Mouse (Mus musculus) testis, postnatal 10 days (tissue): Measurements from ENCODE around the gene Rfxank.

Experiments used
- DNase-seq: peaks from one replicate; pipeline ENCODE4 v3.0.0; 2021; ENCODE audit warnings: low spot score

Rfxank gene

DNA sequence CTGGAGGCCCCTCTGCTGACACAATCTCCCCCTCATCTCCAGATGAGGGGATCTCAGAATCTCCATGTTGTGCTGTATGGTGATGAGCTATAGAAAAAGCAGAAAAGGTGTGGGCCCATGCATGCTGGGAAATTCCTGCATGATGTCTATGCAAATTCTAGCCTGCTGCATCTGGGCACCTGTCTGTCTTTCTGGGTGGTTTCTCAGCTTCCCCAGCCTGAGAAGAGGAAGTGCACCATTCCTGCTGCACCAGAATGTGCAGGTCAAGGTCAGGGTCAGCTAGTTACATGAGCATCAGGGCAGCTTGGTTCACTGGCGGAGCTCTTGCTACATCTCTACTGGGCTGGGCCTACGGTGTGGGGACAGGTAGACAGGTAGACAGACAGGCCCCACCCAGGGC lies 28.5 kb downstream of the Rfxank start:
- peak; percentile 35 for DNase-seq

- no peak for DNase-seq
Observed at GRCm38 (mm10) chr8:70104922-70105321, 34.0 kb downstream of the Rfxank start.

DNA sequence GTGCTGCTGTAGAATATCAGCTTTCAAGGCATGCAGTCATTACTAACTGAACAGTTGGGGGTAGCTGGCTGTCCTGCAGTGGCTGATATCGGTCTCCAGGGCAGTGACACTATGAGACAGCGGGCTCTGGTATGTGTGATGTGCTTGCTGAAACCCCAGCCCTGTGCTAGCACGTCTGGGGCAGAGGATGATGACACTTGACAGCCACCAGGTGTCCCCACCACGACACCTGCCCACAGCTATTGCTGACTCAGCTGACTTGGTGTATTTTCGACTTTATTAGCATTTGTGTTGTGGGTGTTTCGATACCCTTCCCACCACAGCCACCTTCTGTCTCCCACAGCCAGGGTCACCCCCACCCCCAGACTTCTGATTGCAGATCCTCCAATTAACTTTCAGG lies 34.4 kb downstream of the Rfxank start:
- DNase-seq: peak; percentile 57

GRCm38 (mm10) chr8:70100241-70100640 lies 38.7 kb downstream of the Rfxank start:
- DNase-seq: no peak

- DNase-seq: no peak
Observed at GRCm38 (mm10) chr8:70099276-70099675, 39.7 kb downstream of the Rfxank start.

- DNase-seq: no peak
Observed at GRCm38 (mm10) chr8:70092786-70093185, 46.2 kb downstream of the Rfxank start.

DNA sequence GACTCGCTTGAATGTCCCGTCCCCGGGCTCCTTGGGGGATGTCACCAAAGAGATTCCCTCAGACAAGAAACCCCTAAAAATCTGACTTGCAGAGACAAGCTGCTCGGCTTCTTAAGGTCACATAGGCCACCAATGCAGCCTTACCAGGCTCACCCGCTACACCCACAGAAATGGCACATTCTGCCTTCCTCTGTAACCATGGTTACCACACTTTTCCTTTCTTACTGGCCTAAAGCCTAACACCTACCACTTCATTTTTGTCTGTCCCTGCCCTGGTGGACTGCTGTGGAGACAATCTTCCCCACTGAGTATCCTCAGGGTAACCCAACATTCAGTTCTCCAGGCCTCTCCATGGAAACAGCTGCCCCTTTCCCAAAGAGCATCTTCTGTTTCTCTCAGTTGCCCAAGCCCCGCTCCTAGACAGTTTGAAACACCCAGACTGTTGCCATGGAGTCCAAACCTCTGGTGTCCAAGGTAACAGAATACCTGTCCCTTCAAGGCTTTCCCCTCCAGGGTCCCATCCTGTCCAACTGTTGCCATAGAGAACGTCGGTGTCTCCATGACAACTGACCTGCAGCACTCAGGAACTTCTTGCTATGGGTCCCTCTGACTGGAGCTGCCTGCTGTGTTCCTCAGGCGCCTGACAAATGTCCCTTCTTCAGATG lies 49.5 kb downstream of the Rfxank start:
- DNase-seq: no peak

- DNase-seq: peak; percentile 62
Observed at GRCm38 (mm10) chr8:70087836-70088650, 50.9 kb downstream of the Rfxank start.

GRCm38 (mm10) chr8:70087237-70087636 lies 51.7 kb downstream of the Rfxank start:
- no peak for DNase-seq

GRCm38 (mm10) chr8:70086151-70086550 lies 52.8 kb downstream of the Rfxank start:
- no peak for DNase-seq

DNA sequence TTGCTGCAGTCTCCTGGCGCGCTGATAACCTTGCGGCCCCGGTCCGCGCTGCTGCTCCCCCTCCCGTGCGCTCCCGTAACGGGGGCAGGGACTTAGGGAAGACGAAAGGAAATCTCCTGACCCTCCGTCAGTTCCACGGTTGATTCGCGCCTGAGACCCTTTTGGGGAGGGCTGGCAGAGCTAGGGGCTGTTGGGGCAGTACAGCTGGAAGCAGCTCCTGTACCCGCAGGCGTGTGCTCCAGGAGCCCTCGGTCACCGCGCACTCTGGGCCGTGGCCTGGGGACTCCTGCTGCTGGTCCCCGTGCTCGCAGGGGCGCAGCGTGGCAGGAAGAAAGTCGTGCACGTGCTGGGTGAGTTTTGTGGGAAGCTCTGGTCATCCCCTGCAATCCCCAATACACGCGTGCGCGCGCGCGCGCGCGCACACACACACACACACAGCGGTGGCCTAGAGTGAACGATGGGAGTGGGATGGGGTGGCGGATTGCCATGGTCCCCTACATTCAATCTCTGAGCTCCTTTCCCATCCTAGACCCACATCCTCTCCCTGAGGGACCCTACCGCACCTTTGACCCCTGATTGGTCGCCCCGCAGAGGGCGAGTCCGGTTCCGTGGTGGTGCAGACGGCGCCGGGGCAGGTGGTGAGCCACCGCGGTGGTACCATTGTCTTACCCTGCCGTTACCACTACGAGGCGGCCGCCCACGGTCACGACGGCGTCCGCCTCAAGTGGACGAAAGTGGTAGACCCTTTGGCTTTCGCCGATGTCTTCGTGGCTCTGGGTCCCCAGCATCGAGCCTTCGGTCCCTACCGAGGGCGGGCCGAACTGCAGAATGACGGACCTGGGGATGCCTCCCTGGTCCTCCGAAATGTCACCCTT lies 54.5 kb downstream of the Rfxank start:
- no peak for DNase-seq

- DNase-seq: peak; percentile 65
Observed at GRCm38 (mm10) chr8:70083285-70083684, 55.7 kb downstream of the Rfxank start, which contains the start of gene Hapln4. Gene Hapln4, plus strand, starts transcription at chr8:70083457.

DNA sequence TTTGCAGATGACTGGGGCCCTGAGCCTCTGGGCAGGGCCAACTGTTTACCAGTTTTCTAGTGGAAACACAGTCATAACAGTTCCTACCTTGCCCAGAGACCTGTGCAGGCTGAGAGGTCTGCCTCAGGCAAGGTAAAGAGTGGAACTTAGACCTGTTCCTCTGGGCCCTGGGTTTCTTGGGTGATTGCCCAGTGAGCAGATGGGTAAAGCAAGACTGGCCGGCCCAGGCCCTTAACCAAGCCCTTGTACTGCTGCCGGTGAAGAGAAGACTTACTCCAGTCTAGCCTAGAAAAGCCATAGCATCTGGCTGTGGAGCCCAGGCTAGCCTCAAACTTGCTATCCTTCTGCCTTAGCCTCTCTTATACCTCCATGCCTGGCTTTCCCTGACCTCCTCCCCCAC lies 57.0 kb downstream of the Rfxank start:
- DNase-seq: no peak
